Mouse (Mus musculus) neural tube, embryonic 14.5 days (tissue): Measurements from ENCODE around the gene Btbd9. TPM values are rescaled to one million over a fixed set of nuclear protein-coding genes. Genes with fewer than 3 reads are reported as not detected.

Source experiments
- ATAC-seq: fragments of 200-750 bp; cut with Nextera tagmentation; 2 replicates; pipeline ENCODE4 v1.8.0; 2017; ENCODE audit warnings: low read depth, mild to moderate bottlenecking, moderate TSS enrichment, moderate library complexity
- H3K27ac ChIP-seq: fragments of 300-500 bp; sonication (generic); 2 replicates; pipeline ENCODE4 v1.5.1; 2014; ENCODE audit warnings: low read depth, mild to moderate bottlenecking, control low read depth, low read length, moderate library complexity, mixed read lengths
- H3K27me3 ChIP-seq: fragments of 300-500 bp; sonication (generic); 2 replicates; pipeline ENCODE4 v1.6.1; 2014; ENCODE audit warnings: low read length; ENCODE audit not compliant: control insufficient read depth, insufficient read depth
- H3K36me3 ChIP-seq: fragments of 300-500 bp; sonication (generic); 2 replicates; pipeline ENCODE4 v1.6.1; 2014; ENCODE audit warnings: low read length, mixed read lengths; ENCODE audit not compliant: control insufficient read depth, insufficient read depth
- H3K4me1 ChIP-seq: fragments of 300-500 bp; sonication (generic); 2 replicates; pipeline ENCODE4 v1.6.1; 2014; ENCODE audit warnings: low read length; ENCODE audit not compliant: control insufficient read depth, insufficient read depth
- H3K4me2 ChIP-seq: fragments of 300-500 bp; sonication (generic); 2 replicates; pipeline ENCODE4 v1.6.1; 2014; ENCODE audit warnings: mild to moderate bottlenecking, low read depth, low read length, control low read depth
- H3K4me3 ChIP-seq: fragments of 300-500 bp; sonication (generic); 2 replicates; pipeline ENCODE4 v1.5.1; 2014; ENCODE audit warnings: low read depth, low read length, control low read depth, mixed read lengths
- H3K9ac ChIP-seq: fragments of 300-500 bp; sonication (generic); replicated peaks from 2 replicates; pipeline ENCODE4 v1.6.1; 2014; ENCODE audit warnings: low read depth, mild to moderate bottlenecking, control low read depth, low read length, mixed read lengths
- H3K9me3 ChIP-seq: fragments of 300-500 bp; sonication (generic); 2 replicates; pipeline ENCODE4 v1.6.1; 2016; ENCODE audit warnings: low read length; ENCODE audit not compliant: control insufficient read depth
- WGBS: fragments of 180-500 bp; shearing (Covaris S2); extraction: QIAGEN DNeasy Blood & Tissue Kit; methylation state at CpG from one replicate; pipeline ENCODE4 v1.1.7; 2014; 5-methylcytosine and 5-hydroxymethylcytosine counted together
- polyA plus RNA-seq: library from polyadenylated mRNA; unstranded; fragments of >200 nt; fragmentation: Nextera tagmentation; extraction: Ambion mirVana; gene quantifications from 2 replicates; pipeline ENCODE4 v1.2.1, GENCODE M21; 2014

Gene Btbd9
- polyA plus RNA-seq, 1 experiment from 2014 or later = 130 TPM

DNA sequence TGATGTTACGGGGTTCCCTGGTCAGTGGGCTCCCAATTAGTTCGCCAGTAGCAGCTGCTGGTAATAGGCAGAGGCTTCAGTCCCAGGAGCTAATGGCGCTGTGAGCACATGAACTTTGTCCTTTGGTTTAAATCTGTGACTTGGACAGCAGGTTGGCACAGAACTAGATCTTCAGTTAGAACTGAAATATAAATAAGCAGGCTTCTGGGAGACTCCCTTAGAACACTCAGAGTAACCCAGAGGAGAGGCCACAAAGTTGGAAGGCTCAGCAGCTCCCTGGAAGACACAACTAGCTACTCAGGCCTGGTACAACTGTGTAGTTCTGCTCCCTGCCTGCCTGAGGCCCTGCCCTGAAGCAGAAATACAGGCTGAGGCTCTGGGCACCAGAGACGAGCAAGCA, 313.8 kb downstream of the Btbd9 start:
- Histone ChIP-seq H3K4me3 (no peak overlapping the region), H3K9me3 (no peaks in the 10 kb centered on the region), H3K27ac (peak overlapping the region; percentile 55), H3K27me3 (no peaks in the 10 kb centered on the region), H3K4me2 (no peak overlapping the region), H3K4me1 (peaks cover 25% of the 10 kb centered on the region), H3K9ac (no peak overlapping the region), H3K36me3 (no peaks in the 10 kb centered on the region)
- no peak for ATAC-seq
- 50% methylated on average over 4 of the region's 4 CpGs for WGBS

DNA sequence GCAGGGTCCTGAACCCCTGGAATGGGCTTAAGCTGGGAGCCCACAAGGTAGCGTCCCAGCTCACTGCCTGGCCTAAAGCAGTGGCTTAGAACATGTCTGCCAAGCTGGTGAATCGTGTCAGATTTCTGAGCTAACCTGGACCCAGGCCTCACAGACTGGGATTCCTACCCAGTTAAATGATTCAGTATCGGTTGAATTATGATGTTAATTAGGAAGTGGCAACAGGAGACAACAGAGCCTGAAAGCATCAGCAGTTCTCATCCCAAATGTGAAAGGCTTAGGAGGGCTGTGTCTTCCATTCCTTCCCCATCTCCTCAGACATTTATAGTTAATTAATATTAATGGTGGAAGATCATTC, 314.3 kb downstream of the Btbd9 start:
- H3K9me3 ChIP-seq = no peaks in the 10 kb centered on the region
- H3K27ac ChIP-seq = no peak overlapping the region
- H3K36me3 ChIP-seq = no peaks in the 10 kb centered on the region
- 43% methylated on average over 3 of the region's 3 CpGs for WGBS
- H3K4me3 ChIP-seq = no peak overlapping the region
- no peak overlapping the region for H3K9ac ChIP-seq
- ATAC-seq = no peak
- peaks cover 25% of the 10 kb centered on the region for H3K4me1 ChIP-seq
- no peak overlapping the region for H3K4me2 ChIP-seq
- no peaks in the 10 kb centered on the region for H3K27me3 ChIP-seq

DNA sequence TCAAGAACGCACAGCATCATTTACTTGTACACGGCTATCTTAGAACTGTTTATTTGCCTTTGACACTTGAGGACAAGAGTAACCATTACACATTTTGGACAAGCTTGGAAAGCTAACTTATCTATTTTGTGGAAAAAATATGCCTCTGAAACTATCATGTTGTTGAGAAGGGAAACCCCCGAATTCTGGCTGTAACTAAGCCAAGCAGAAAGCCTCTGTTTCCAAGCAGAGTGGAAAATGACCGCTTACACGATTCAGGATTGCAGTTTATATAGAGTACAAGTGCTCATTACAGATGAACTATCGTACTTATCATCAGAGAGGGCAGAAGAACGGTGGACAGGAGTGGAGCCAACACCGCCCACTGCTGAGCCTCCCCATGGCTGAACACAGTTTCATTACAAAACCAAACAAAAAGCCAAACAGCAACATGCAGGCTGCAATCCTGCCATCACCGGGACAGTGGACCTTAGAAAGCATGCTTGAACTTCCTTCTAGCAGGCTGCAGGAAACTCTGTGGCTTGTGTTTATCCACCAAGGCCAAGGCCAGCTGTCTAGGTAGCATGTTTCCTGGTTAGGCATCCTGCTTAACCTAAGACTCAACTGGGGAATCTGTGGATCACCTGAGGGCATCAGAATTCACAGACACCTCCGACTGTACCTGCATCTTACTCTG, 314.8 kb downstream of the Btbd9 start:
- Histone ChIP-seq H3K27me3 (no peaks in the 10 kb centered on the region), H3K4me1 (peaks cover 25% of the 10 kb centered on the region), H3K27ac (no peak overlapping the region), H3K36me3 (no peaks in the 10 kb centered on the region), H3K9ac (no peak overlapping the region), H3K4me3 (no peak overlapping the region), H3K4me2 (no peak overlapping the region), H3K9me3 (no peaks in the 10 kb centered on the region)
- 62% methylated on average over 10 of the region's 10 CpGs for WGBS
- ATAC-seq = no peak

DNA sequence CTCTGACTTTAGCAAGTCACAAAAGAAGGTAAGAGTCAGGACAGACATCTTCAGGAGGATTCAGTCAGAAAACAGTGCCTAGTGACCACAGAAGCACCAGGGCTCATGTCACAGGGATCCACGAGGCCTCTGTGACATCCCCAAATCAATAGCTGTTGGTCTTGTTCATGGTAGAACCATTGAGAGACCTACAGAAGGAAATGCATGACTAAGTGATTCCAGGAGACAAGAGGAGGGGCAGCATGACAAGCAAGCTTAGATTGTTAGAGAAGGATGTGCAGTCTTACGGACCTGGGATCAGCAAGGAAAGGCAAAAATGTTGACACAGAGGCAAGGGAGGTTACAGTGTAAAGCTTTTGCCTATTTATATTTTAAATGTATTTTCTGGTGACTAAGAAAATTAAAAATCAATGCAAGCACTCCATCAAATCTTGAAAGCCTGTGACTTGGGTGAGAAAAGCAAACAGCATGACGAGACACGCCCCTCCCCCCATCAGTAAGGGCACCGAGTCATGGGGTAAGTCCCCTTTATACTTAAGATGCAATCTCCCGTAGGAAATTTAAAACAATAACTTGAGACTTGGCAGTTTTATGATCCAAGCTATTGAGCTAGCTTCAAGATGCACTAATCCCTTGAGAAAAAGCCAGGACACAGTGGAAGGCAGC, 315.5 kb downstream of the Btbd9 start:
- no peak overlapping the region for H3K27ac ChIP-seq
- no peaks in the 10 kb centered on the region for H3K9me3 ChIP-seq
- H3K4me2 ChIP-seq = no peak overlapping the region
- no peak overlapping the region for H3K4me3 ChIP-seq
- peaks cover 25% of the 10 kb centered on the region for H3K4me1 ChIP-seq
- H3K9ac ChIP-seq = no peak overlapping the region
- H3K36me3 ChIP-seq = no peaks in the 10 kb centered on the region
- 43% methylated on average over 6 of the region's 6 CpGs for WGBS
- no peaks in the 10 kb centered on the region for H3K27me3 ChIP-seq
- ATAC-seq = no peak

DNA sequence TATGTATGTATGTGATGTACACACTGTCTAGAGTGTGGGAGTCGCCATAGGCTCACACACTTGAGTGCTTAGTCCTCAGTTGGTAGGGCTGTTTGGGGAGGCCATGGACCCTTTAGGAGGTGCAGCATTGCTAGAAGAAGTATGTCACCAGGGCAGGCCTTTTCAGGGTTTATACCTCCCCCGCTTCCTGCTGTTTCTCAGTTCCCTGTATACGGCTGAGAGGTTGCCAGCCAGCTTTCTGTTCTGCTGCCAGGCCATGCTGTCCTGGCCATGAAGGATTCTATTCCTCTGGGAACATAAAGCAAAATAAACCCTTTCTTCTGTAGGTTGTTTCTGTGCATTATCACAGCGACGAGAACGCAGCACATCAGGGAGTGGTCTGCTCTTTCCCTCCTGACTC, 316.4 kb downstream of the Btbd9 start:
- Histone ChIP-seq H3K4me1 (peaks cover 25% of the 10 kb centered on the region), H3K4me2 (no peak overlapping the region), H3K27me3 (no peaks in the 10 kb centered on the region), H3K4me3 (no peak overlapping the region), H3K9me3 (no peaks in the 10 kb centered on the region), H3K36me3 (no peaks in the 10 kb centered on the region), H3K9ac (no peak overlapping the region), H3K27ac (no peak overlapping the region)
- 63% methylated on average over 6 of the region's 6 CpGs for WGBS
- ATAC-seq = no peak

DNA sequence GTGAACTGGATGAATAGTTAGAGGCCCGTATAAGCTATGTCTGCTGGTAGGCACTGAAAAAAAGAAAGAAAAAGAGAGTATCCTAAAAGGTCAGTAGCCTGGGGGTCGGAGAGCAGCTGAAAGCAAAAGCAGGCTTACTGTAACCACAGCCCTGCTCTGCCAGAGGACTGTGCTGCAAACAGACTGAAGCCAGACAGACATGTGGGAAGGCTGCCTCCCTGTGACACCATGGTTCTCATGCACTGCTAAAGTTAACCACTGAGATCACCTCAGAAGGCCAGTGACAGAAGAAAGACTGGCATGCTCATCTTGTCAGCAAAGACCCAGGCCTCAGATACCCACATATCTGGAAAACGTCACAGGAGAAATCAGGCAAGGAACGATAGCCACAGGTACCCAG, 317.8 kb downstream of the Btbd9 start:
- H3K4me3 ChIP-seq = no peak overlapping the region
- no peak for ATAC-seq
- H3K4me2 ChIP-seq = no peak overlapping the region
- H3K9ac ChIP-seq = no peak overlapping the region
- peaks cover 25% of the 10 kb centered on the region for H3K4me1 ChIP-seq
- no peaks in the 10 kb centered on the region for H3K36me3 ChIP-seq
- no peak overlapping the region for H3K27ac ChIP-seq
- 72% methylated on average over 4 of the region's 4 CpGs for WGBS
- H3K9me3 ChIP-seq = no peaks in the 10 kb centered on the region
- no peaks in the 10 kb centered on the region for H3K27me3 ChIP-seq

DNA sequence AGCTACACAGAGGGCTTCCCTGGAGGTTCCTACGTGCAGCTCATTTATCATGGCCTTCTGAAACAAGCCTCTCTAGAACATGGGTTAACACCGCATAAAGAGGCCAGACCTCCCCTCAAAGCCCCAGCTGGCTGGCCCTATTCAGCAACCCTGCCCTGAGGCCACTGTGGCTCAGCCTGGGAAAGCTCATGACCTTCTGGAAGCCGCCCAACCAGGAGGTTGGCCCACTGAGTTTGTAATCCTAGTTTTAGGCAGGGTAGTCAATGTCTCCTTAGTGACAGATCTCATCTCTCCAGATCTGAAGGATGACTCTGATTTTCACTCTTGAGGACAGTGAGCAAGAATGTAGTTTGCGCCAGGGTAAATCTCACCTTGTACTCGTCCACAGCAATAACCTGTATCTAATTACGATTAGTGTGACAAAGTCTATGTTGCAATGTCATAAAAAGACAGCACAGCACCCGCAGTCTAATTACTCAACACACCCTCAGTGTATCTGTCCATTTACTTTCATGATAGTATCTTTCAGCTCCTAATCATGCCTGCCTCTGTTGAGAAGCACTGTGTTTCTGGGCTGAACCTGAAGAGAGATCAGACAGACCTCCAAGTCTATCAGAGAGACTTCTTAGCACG, 320.2 kb downstream of the Btbd9 start:
- 57% methylated on average over 8 of the region's 8 CpGs for WGBS
- Histone ChIP-seq H3K4me2 (no peak overlapping the region), H3K9ac (no peak overlapping the region), H3K27me3 (no peaks in the 10 kb centered on the region), H3K36me3 (no peaks in the 10 kb centered on the region), H3K27ac (no peak overlapping the region), H3K4me1 (peaks cover 3% of the 10 kb centered on the region; the same call in 1 of the 2 replicates), H3K9me3 (no peaks in the 10 kb centered on the region), H3K4me3 (no peak overlapping the region)
- no peak for ATAC-seq

DNA sequence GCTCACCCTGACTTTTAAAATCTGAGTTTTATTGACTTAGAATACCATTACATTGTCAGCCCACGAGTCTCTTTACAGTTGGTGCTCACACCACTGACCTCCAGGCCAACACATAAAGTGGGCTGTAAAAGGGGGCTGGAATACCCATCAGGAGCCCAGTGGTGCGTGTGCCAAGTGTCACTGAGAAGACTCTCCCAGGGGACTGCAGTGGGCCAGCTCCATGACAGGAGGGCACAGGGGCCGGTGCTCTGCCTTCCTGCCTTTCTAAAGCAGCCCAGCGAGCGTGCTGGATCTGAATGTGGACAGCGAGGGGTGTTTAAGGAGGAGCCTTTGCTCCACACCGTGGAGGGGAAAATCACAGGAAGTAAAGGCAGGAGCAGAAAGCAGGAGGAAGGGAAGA, 322.4 kb downstream of the Btbd9 start:
- no peak overlapping the region for H3K4me2 ChIP-seq
- H3K4me1 ChIP-seq = no peaks in the 10 kb centered on the region; the same call in 1 of the 2 replicates
- no peaks in the 10 kb centered on the region for H3K9me3 ChIP-seq
- ATAC-seq = no peak
- H3K36me3 ChIP-seq = no peaks in the 10 kb centered on the region
- no peak overlapping the region for H3K9ac ChIP-seq
- no peak overlapping the region for H3K27ac ChIP-seq
- H3K27me3 ChIP-seq = no peaks in the 10 kb centered on the region
- no peak overlapping the region for H3K4me3 ChIP-seq
- 31% methylated on average over 7 of the region's 7 CpGs for WGBS

DNA sequence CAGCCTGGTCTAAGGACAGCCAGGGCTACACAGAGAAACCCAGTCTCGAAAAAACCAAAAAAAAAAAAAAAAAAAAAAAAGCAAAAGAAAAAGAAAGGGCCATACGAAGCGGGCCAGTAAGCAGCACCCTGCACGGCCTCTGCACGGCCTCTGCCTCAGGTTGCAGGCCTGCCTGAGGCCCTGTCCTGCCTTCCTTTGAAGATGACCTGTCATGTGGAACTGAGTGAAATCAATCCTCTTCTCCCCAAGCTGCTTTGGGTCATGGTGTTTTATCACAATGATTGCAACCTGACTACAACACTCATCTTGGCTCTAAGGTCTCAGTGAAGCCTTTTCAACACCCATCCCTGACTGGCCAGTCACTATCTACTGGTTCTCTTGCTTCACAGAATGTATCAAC, 323.3 kb downstream of the Btbd9 start:
- Histone ChIP-seq H3K27me3 (no peaks in the 10 kb centered on the region), H3K27ac (no peak overlapping the region), H3K4me2 (no peak overlapping the region), H3K9me3 (no peaks in the 10 kb centered on the region), H3K36me3 (no peaks in the 10 kb centered on the region), H3K4me1 (no peaks in the 10 kb centered on the region; the same call in 1 of the 2 replicates), H3K9ac (no peak overlapping the region), H3K4me3 (no peak overlapping the region)
- ATAC-seq = no peak
- 68% methylated on average over 5 of the region's 5 CpGs for WGBS
